Mouse (Mus musculus) stomach, postnatal 0 days (tissue): ENCODE measurements around the gene Fam193b. TPM values are rescaled to one million over a fixed set of nuclear protein-coding genes. Genes with fewer than 3 reads are reported as not detected.

Source experiments
- ATAC-seq: fragments of 200-750 bp; cut with Nextera tagmentation; 2 replicates; pipeline ENCODE4 v1.8.0; 2017; ENCODE audit not compliant: low FRiP score, low TSS enrichment
- DNase-seq: peaks from one replicate; pipeline ENCODE4 v3.0.0-alpha.2; 2016; ENCODE audit warnings: low spot score
- H3K27ac ChIP-seq: fragments of 300-500 bp; sonication (generic); replicated peaks from 2 replicates; pipeline ENCODE4 v1.5.1; 2014; ENCODE audit warnings: mild to moderate bottlenecking, control low read depth
- H3K27me3 ChIP-seq: fragments of 300-500 bp; sonication (generic); 2 replicates; pipeline ENCODE4 v1.6.1; 2014; ENCODE audit warnings: low read length; ENCODE audit not compliant: control insufficient read depth, insufficient read depth
- H3K36me3 ChIP-seq: fragments of 300-500 bp; sonication (generic); 2 replicates; pipeline ENCODE4 v1.6.1; 2014; ENCODE audit warnings: low read length, mixed read lengths; ENCODE audit not compliant: control insufficient read depth, insufficient read depth
- H3K4me1 ChIP-seq: fragments of 300-500 bp; sonication (generic); replicated peaks from 2 replicates; pipeline ENCODE4 v1.6.1; 2014; ENCODE audit warnings: antibody characterized with exemption; ENCODE audit not compliant: control insufficient read depth, insufficient read depth
- H3K4me2 ChIP-seq: fragments of 300-500 bp; sonication (generic); replicated peaks from 2 replicates; pipeline ENCODE4 v1.6.1; 2014; ENCODE audit warnings: low read depth, mild to moderate bottlenecking, control low read depth, moderate library complexity
- H3K4me3 ChIP-seq: fragments of 300-500 bp; sonication (generic); 2 replicates; pipeline ENCODE4 v1.5.1; 2014; ENCODE audit warnings: low read depth, low read length, control low read depth
- H3K9ac ChIP-seq: fragments of 300-500 bp; sonication (generic); 2 replicates; pipeline ENCODE4 v1.6.1; 2014; ENCODE audit warnings: mild to moderate bottlenecking, low read length, control low read depth, mixed read lengths
- H3K9me3 ChIP-seq: fragments of 300-500 bp; sonication (generic); 2 replicates; pipeline ENCODE4 v1.6.1; 2016; ENCODE audit warnings: low read length; ENCODE audit not compliant: control insufficient read depth
- CTCF ChIP-seq: IDR thresholded peaks from 2 replicates; pipeline ENCODE4 v1.5.1; 2016; ENCODE audit warnings: antibody characterized with exemption, low read depth, mild to moderate bottlenecking, moderate library complexity
- EP300 ChIP-seq: optimal IDR thresholded peaks from 2 replicates; pipeline ENCODE3; 2016; ENCODE audit warnings: antibody characterized with exemption
- WGBS: fragments of 180-500 bp; shearing (Covaris S2); extraction: QIAGEN DNeasy Blood & Tissue Kit; methylation state at CpG from one replicate; pipeline ENCODE4 v1.1.7; 2014; 5-methylcytosine and 5-hydroxymethylcytosine counted together
- polyA plus RNA-seq: library from polyadenylated mRNA; unstranded; fragments of >200 nt; fragmentation: Nextera tagmentation; extraction: Ambion mirVana; gene quantifications from 2 replicates; pipeline ENCODE4 v1.2.1, GENCODE M21; 2015

Fam193b gene
- polyA plus RNA-seq, 1 experiment from 2014 or later: 10.2 TPM

DNA sequence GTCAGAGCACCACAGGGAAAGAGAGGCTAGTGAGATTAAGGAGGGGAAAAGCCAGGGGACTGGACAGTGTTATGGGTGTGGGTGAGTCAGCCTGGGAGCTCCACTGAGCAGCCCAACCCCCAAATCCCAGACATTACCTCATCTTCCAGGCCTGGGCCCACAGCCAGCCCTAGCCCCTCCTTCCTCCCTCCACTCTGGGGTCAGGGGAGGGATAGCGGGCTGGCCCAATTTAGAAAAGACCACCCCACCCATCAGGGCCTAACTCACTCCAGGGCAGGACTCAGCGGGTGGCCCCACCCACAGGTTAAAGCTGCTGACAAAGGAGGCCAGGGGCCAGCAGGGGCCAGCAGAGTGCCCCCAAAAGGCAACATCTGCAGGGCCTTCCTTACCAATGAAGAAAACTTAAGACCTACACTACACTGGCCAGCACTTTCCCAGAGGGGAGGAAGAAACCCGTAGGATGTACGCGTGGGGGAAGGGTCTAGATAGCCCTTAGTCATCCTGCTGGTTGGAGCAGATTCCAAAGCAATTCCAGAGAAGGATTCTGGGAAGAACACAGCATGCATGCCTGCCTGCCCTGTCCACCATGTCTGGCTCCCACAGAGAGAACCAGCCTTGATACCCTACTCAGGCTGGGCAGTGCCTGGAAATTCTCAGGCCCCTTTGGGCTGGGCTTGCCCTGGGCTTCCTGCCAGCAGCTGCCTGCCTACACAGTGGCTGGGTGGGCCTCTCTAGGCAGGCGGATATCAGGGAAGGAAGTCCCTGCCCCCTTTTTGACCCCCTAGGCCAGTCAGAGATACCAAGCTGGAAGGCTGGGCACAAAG, 60.0 kb downstream of the Fam193b start:
- Histone ChIP-seq H3K4me3 (peak overlapping the region; percentile 90; the same call in 1 of the 2 replicates), H3K9ac (peak overlapping the region; percentile 93), H3K27me3 (no peaks in the 10 kb centered on the region), H3K27ac (peak overlapping the region; percentile 92), H3K4me1 (peaks cover 14% of the 10 kb centered on the region), H3K36me3 (peaks cover 25% of the 10 kb centered on the region), H3K4me2 (peak overlapping the region; percentile 68), H3K9me3 (no peaks in the 10 kb centered on the region)
- 8% methylated on average over 6 of the region's 6 CpGs for WGBS
- peak; percentile 49; the same call in 1 of the 2 replicates for TF ChIP-seq CTCF
- TF ChIP-seq EP300: peak; percentile 78
- DNase-seq: peak; percentile 85
- ATAC-seq: peak; percentile 78

DNA sequence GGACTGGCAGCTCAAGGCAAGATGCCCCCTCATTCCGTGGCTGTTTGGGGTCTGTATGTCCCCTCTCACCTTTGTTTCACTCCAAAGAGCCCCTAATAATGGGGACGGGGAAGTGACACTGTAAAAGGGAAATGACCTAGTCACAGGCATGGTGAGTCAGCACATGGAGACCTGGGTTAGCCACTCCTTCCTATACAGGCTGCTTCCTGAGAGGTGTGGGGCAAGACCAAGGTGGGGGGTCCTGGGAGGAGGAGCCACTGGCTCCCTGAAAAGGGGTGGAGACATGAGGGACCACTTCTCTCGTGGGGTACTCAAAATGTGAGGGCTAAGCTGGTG, 60.6 kb downstream of the Fam193b start:
- no peak for DNase-seq
- Histone ChIP-seq H3K27ac (peak overlapping the region; percentile 92), H3K4me1 (peaks cover 14% of the 10 kb centered on the region), H3K4me3 (peak overlapping the region; percentile 2; the same call in 1 of the 2 replicates), H3K4me2 (peak overlapping the region; percentile 68), H3K9me3 (no peaks in the 10 kb centered on the region), H3K9ac (peak overlapping the region; percentile 18), H3K27me3 (no peaks in the 10 kb centered on the region), H3K36me3 (peaks cover 30% of the 10 kb centered on the region)
- TF ChIP-seq CTCF (no peak), EP300 (no peak)
- peak; percentile 51 for ATAC-seq
- 29% methylated on average over 3 of the region's 3 CpGs for WGBS

DNA sequence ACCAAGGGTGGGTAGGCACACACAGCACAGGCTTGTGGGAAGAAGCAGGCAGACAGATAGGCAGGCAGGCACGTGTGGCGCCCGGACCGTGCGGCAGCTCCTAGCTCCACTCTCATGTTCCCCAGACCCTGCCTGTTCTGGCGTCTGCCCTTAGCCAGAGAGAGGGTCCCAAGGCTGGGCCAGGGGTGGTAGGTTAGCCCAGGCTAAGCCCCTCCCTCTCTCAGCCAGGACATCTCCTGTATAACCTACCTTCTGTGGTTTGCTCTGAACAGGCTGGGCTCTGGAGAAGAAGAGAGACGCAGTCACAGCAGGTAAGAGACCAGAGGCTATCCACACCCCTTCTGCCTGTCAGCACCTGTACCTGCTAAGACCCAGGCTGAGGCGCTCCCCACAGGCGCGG, 62.4 kb downstream of the Fam193b start:
- DNase-seq (no peak), ATAC-seq (no peak)
- Histone ChIP-seq H3K9me3 (no peaks in the 10 kb centered on the region), H3K4me1 (peaks cover 14% of the 10 kb centered on the region), H3K4me2 (no peak overlapping the region), H3K27me3 (no peaks in the 10 kb centered on the region), H3K27ac (0 out of 2 replicates have a peak overlapping the region, but pooled peaks have one; percentile 13), H3K9ac (no peak overlapping the region), H3K4me3 (no peak overlapping the region), H3K36me3 (peaks cover 38% of the 10 kb centered on the region)
- WGBS: 86% methylated on average over 10 of the region's 10 CpGs
- TF ChIP-seq CTCF (no peak), EP300 (no peak)

DNA sequence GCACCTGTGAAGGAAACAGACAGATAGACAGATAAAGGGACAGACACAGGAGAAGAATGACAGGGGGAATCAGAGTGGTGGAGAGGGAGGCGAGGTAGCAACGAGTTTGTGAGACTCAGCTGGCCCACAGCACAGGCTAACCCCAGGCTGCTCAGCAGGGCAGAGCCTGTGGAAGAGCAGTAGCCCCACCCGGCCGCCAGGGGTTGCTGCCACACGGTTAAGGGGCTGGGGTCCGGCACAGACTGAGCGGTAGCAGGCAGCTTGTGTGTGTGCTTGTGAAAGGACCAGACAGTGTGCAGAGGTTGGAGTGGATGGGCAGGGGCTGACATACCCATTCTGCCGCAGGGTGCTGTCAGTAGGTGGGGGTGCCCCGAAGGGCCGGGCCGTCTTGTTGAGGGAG, 63.0 kb downstream of the Fam193b start:
- ATAC-seq (no peak), DNase-seq (no peak)
- peaks cover 43% of the 10 kb centered on the region for H3K36me3 ChIP-seq
- 61% methylated on average over 9 of the region's 11 CpGs for WGBS
- H3K4me3 ChIP-seq: no peak overlapping the region
- no peaks in the 10 kb centered on the region for H3K9me3 ChIP-seq
- no peak overlapping the region for H3K27ac ChIP-seq
- no peak overlapping the region for H3K4me2 ChIP-seq
- H3K9ac ChIP-seq: no peak overlapping the region
- peaks cover 14% of the 10 kb centered on the region for H3K4me1 ChIP-seq
- no peaks in the 10 kb centered on the region for H3K27me3 ChIP-seq
- TF ChIP-seq CTCF (peak; percentile 41; the same call in 1 of the 2 replicates), EP300 (no peak)

DNA sequence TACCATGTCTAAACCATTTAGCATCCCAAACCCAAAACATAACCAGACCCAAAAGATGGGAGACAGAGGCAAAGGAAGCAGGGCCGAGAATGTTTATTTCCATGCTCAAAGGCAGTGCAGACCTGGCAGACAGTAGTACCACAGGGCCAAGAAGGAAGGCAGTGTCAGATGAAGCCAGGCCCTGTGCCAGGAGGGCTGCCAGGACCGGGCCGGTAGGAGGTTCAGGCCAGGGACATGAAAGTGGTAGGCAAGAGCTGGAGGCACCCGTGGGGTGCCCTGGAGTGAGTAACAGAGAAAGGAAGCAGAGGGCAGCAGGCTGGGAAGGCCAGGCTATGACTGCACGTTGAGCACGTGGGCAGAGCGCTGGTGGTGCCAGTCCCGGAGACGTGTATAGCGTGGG, 64.2 kb downstream of the Fam193b start:
- Histone ChIP-seq H3K36me3 (peaks cover 43% of the 10 kb centered on the region), H3K4me3 (no peak overlapping the region), H3K4me2 (no peak overlapping the region), H3K27me3 (no peaks in the 10 kb centered on the region), H3K9me3 (no peaks in the 10 kb centered on the region), H3K4me1 (peaks cover 11% of the 10 kb centered on the region), H3K9ac (no peak overlapping the region), H3K27ac (no peak overlapping the region)
- ATAC-seq (no peak), DNase-seq (no peak)
- 79% methylated on average over 10 of the region's 10 CpGs for WGBS
- TF ChIP-seq CTCF: no peak
- TF ChIP-seq EP300: no peak

DNA sequence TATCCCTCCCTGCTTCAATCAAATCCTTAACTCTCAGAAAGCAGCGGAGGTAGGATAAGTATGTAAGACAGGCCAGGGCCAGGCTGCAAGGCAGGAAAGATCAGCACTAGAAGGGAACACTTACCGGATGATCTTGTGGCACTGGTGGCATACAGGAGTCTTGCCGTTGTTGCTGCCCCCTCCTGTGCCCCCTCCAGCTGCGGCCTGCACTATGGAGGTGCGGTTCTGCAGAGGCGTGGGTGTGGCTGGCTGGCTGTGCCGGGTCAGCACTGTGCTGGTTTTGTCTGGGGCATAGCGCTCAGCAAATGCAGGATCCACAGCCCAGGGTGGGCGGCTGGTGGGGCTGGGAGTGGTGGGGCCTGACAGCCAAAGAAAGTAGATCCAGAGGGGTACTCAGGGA, 65.1 kb downstream of the Fam193b start:
- WGBS: 84% methylated on average over 9 of the region's 9 CpGs
- TF ChIP-seq CTCF: no peak
- no peak for TF ChIP-seq EP300
- Histone ChIP-seq H3K36me3 (peaks cover 43% of the 10 kb centered on the region), H3K9ac (no peak overlapping the region), H3K27ac (no peak overlapping the region), H3K4me2 (no peak overlapping the region), H3K4me1 (peaks cover 5% of the 10 kb centered on the region; the same call in 1 of the 2 replicates), H3K4me3 (no peak overlapping the region), H3K9me3 (no peaks in the 10 kb centered on the region), H3K27me3 (no peaks in the 10 kb centered on the region)
- ATAC-seq: no peak
- no peak for DNase-seq
